Mouse (Mus musculus) CD4-positive, CD25-positive, alpha-beta regulatory T cell (primary cell): ENCODE data around the gene Serpina3m. TPM values are rescaled to one million over a fixed set of nuclear protein-coding genes. Genes with fewer than 3 reads are reported as not detected.

Experiments used
- polyA plus RNA-seq: library from polyadenylated mRNA; unstranded; fragments of 100-300 nt; shearing (Covaris generic); gene quantifications from one replicate; pipeline ENCODE4 v1.2.1, GENCODE M21; 2017

The Serpina3m gene
- not detected for polyA plus RNA-seq

GRCm38 (mm10) chr12:104338226-104338625, at the start of gene Serpina3m, which contains the start of gene Serpina3k:
Gene Serpina3m, plus strand, starts transcription at chr12:104338486.
Gene Serpina3k, plus strand, starts transcription at chr12:104338486.

GRCm38 (mm10) chr12:104314253-104314652, 24.0 kb upstream of the Serpina3m start, which contains the start of gene Serpina3j:
Gene Serpina3j, plus strand, starts transcription at chr12:104314553.

GRCm38 (mm10) chr12:104406454-104406885, 68.2 kb downstream of the Serpina3m start, which contains the start of gene Serpina3n:
Gene Serpina3n, plus strand, starts transcription at chr12:104406729.

Other genes starting within 250 kb of the Serpina3m start
- gene Serpina5, start 237.4 kb upstream of the Serpina3m start, polyA plus RNA-seq, result not detected
- gene Serpina3a, start 225.8 kb upstream of the Serpina3m start, polyA plus RNA-seq, result not detected
- gene Serpina3b, start 210.5 kb upstream of the Serpina3m start, polyA plus RNA-seq, result not detected
- not detected for gene Serpina3c, start 184.6 kb upstream of the Serpina3m start, polyA plus RNA-seq
- 4.4 TPM for gene Serpina3f, start 123.9 kb upstream of the Serpina3m start, polyA plus RNA-seq
- 133 TPM for gene Serpina3g, start 102.2 kb upstream of the Serpina3m start, polyA plus RNA-seq
- gene Serpina3i, start 75.4 kb upstream of the Serpina3m start, polyA plus RNA-seq, result not detected
- gene Serpina3j, start 23.9 kb upstream of the Serpina3m start, polyA plus RNA-seq, result not detected
- gene Serpina3k, start within 50 bp of the Serpina3m start, polyA plus RNA-seq, result not detected
- not detected for gene Serpina3n, start 68.2 kb downstream of the Serpina3m start, polyA plus RNA-seq
- gene Gsc, start 134.8 kb downstream of the Serpina3m start, polyA plus RNA-seq, result not detected